Mouse (Mus musculus) testis, adult 2 months (tissue): Measurements from ENCODE around the gene Clic6.

Source experiments
- CTCF ChIP-seq: fragments of 200-500 bp; IDR thresholded peaks from 2 replicates; pipeline ENCODE4 v1.5.1; 2012; ENCODE audit warnings: low read depth, mild to moderate bottlenecking, inconsistent platforms, low read length, moderate library complexity; ENCODE audit not compliant: control insufficient read depth, insufficient read depth, insufficient replicate concordance
- POLR2A ChIP-seq: fragments of 200-500 bp; IDR thresholded peaks from 2 replicates; pipeline ENCODE4 v1.6.1; 2012; ENCODE audit warnings: low read depth, mild to moderate bottlenecking, inconsistent platforms, low read length, moderate library complexity; ENCODE audit not compliant: control insufficient read depth

- TF ChIP-seq CTCF (peak; percentile 84; the same call in 1 of the 2 replicates), POLR2A (no peak)
These were observed 80.2 kb downstream of the Clic6 start for GRCm38 (mm10) chr16:92565708-92566107.
